ENCODE assay signal across 8 mouse cellular contexts in genomic region chr11:113283376-113283811, GRCm38 (mm10).
A peak's percentile ranks its signal among the peaks of the same experiment; 100 is the strongest.
DNase-seq lines count a peak whose midpoint lies in the region; ATAC-seq lines count a peak whose summit lies in the region.

No protein-coding gene starts in this region.

- H3K9ac ChIP-seq in limb, embryonic 15.5 days = no peak overlapping the region

- 0 out of 2 replicates have a peak overlapping the region, but pooled peaks have one; percentile 3 for H3K4me2 ChIP-seq in limb, embryonic 15.5 days

- DNase-seq in gastrocnemius, adult 18-20 months (ENCODE audit: low spot score) = peak; percentile 51
- DNase-seq in gastrocnemius, postnatal 4 days (ENCODE audit: low spot score in 2 of 2) = no peak
- DNase-seq in urinary bladder, adult 18-20 months (ENCODE audit: low spot score in 2 of 2) = peak; percentile 48 to 56
- DNase-seq in urinary bladder, postnatal 10 days (ENCODE audit: low spot score) = no peak
- peak; percentile 47 to 71 for DNase-seq in urinary bladder, postnatal 36 days (ENCODE audit: low spot score in 2 of 2)
- no peak for DNase-seq in natural killer cell, adult 2 months (ENCODE audit: low spot score in 2 of 2)

- no peaks in the 10 kb centered on the region for H3K27me3 ChIP-seq in limb, embryonic 15.5 days

- no peaks in the 10 kb centered on the region for H3K9me3 ChIP-seq in limb, embryonic 15.5 days

- 15% methylated on average over 11 of the region's 11 CpGs for WGBS in limb, embryonic 15.5 days

- peaks cover 15% of the 10 kb centered on the region for H3K4me1 ChIP-seq in limb, embryonic 15.5 days

- H3K27ac ChIP-seq in limb, embryonic 15.5 days = 0 out of 2 replicates have a peak overlapping the region, but pooled peaks have one; percentile 17

- H3K36me3 ChIP-seq in limb, embryonic 15.5 days = no peaks in the 10 kb centered on the region

- no peak overlapping the region for H3K4me3 ChIP-seq in limb, embryonic 15.5 days

- no peak for ATAC-seq in limb, embryonic 15.5 days (ENCODE audit: insufficient number of reproducible peaks, low FRiP score, low TSS enrichment, low read depth)
- ATAC-seq in erythroblast, adult 5-6 weeks (replicated peaks; ENCODE audit: low FRiP score, poor library complexity, severe bottlenecking) = no peak

Comparison
In these comparisons a context has a peak if more than half of its experiments do, and no peak if none do; other contexts are left out.
1. DNase-seq: peak in gastrocnemius, adult 18-20 months (single experiment), urinary bladder, adult 18-20 months (2 of 2) and urinary bladder, postnatal 36 days (2 of 2); none in gastrocnemius, postnatal 4 days (0 of 2), urinary bladder, postnatal 10 days (single experiment) and natural killer cell, adult 2 months (0 of 2).